Mouse (Mus musculus) heart, postnatal 0 days (tissue): ENCODE data around the gene Zdhhc5. TPM values are rescaled to one million over a fixed set of nuclear protein-coding genes. Genes with fewer than 3 reads are reported as not detected.

Source experiments
- ATAC-seq: fragments of 200-750 bp; cut with Nextera tagmentation; 2 replicates; pipeline ENCODE4 v1.8.0; 2017; ENCODE audit warnings: low read depth, moderate number of reproducible peaks, moderate library complexity; ENCODE audit not compliant: insufficient read depth
- DNase-seq: peaks from one replicate; pipeline ENCODE4 v3.0.0-alpha.2; 2016; ENCODE audit warnings: low spot score
- H3K27ac ChIP-seq: fragments of 300-500 bp; sonication (generic); 2 replicates; pipeline ENCODE4 v1.5.1; 2014; ENCODE audit warnings: low read depth, mild to moderate bottlenecking
- H3K27me3 ChIP-seq: fragments of 300-500 bp; sonication (generic); 2 replicates; pipeline ENCODE4 v1.6.1; 2014; ENCODE audit warnings: low read length, mixed read lengths; ENCODE audit not compliant: control insufficient read depth, insufficient read depth
- H3K36me3 ChIP-seq: fragments of 300-500 bp; sonication (generic); replicated peaks from 2 replicates; pipeline ENCODE4 v1.6.1; 2014; ENCODE audit warnings: low read length, mixed read lengths; ENCODE audit not compliant: control insufficient read depth, insufficient read depth
- H3K4me1 ChIP-seq: fragments of 300-500 bp; sonication (generic); 2 replicates; pipeline ENCODE4 v1.6.1; 2014; ENCODE audit warnings: antibody characterized with exemption; ENCODE audit not compliant: control insufficient read depth, insufficient read depth
- H3K4me2 ChIP-seq: fragments of 300-500 bp; sonication (generic); 2 replicates; pipeline ENCODE4 v1.6.1; 2014; ENCODE audit warnings: low read depth, mild to moderate bottlenecking, low read length, moderate library complexity
- H3K4me3 ChIP-seq: fragments of 300-500 bp; sonication (generic); 2 replicates; pipeline ENCODE4 v1.5.1; 2014; ENCODE audit warnings: low read depth, low read length
- H3K9ac ChIP-seq: fragments of 300-500 bp; sonication (generic); replicated peaks from 2 replicates; pipeline ENCODE4 v1.6.1; 2014; ENCODE audit warnings: low read depth, low read length, mixed read lengths
- H3K9me3 ChIP-seq: fragments of 300-500 bp; sonication (generic); replicated peaks from 2 replicates; pipeline ENCODE4 v1.6.1; 2016; ENCODE audit warnings: low read length; ENCODE audit not compliant: control insufficient read depth
- CTCF ChIP-seq: IDR thresholded peaks from 2 replicates; pipeline ENCODE4 v1.5.1; 2016; ENCODE audit warnings: antibody characterized with exemption, control low read depth, low read depth
- EP300 ChIP-seq: IDR thresholded peaks from 2 replicates; pipeline ENCODE4 v1.6.1; 2016; ENCODE audit warnings: antibody characterized with exemption, low read depth
- WGBS: fragments of 180-500 bp; shearing (Covaris S2); extraction: QIAGEN DNeasy Blood & Tissue Kit; methylation state at CpG from one replicate; pipeline ENCODE4 v1.1.7; 2014; 5-methylcytosine and 5-hydroxymethylcytosine counted together
- polyA plus RNA-seq: library from polyadenylated mRNA; unstranded; fragments of >200 nt; fragmentation: Nextera tagmentation; extraction: Ambion mirVana; gene quantifications from 2 replicates; pipeline ENCODE4 v1.2.1, GENCODE M21; 2015
- total RNA-seq: library from RNA; depleted of rRNA; stranded (reverse); fragments of >200 nt; gene quantifications from 2 replicates; pipeline ENCODE4 v1.2.3, GENCODE M21; 2014; ENCODE audit warnings: low replicate concordance

Zdhhc5 gene
- total and polyA plus RNA-seq, 2 experiments from 2014 or later = 20.5 to 46.5 TPM

GRCm38 (mm10) chr2:84662866-84663265, 52.1 kb downstream of the Zdhhc5 start:
- 35% methylated on average over 2 of the region's 2 CpGs for WGBS
- Histone ChIP-seq H3K9ac (no peak overlapping the region), H3K36me3 (no peaks in the 10 kb centered on the region), H3K27me3 (no peaks in the 10 kb centered on the region), H3K4me2 (no peak overlapping the region), H3K9me3 (no peaks in the 10 kb centered on the region), H3K4me1 (no peaks in the 10 kb centered on the region), H3K4me3 (no peak overlapping the region), H3K27ac (no peak overlapping the region)
- ATAC-seq (no peak), DNase-seq (no peak)
- peak; percentile 44 for TF ChIP-seq CTCF
- no peak for TF ChIP-seq EP300

GRCm38 (mm10) chr2:84660253-84660652, 54.7 kb downstream of the Zdhhc5 start:
- H3K4me2 ChIP-seq = no peak overlapping the region
- TF ChIP-seq EP300 (no peak), CTCF (peak; percentile 76)
- no peak for ATAC-seq
- no peaks in the 10 kb centered on the region for H3K27me3 ChIP-seq
- H3K9me3 ChIP-seq = no peaks in the 10 kb centered on the region
- no peak overlapping the region for H3K9ac ChIP-seq
- H3K4me1 ChIP-seq = no peaks in the 10 kb centered on the region
- no peaks in the 10 kb centered on the region for H3K36me3 ChIP-seq
- peak; percentile 65 for DNase-seq
- no peak overlapping the region for H3K27ac ChIP-seq
- H3K4me3 ChIP-seq = no peak overlapping the region
- 53% methylated on average over 3 of the region's 3 CpGs for WGBS

GRCm38 (mm10) chr2:84658806-84659205, 56.2 kb downstream of the Zdhhc5 start, which contains the start of gene Btbd18:
Btbd18 (plus strand) TSS chr2:84659079.
- DNase-seq (no peak), ATAC-seq (no peak)
- no peaks in the 10 kb centered on the region for H3K9me3 ChIP-seq
- no peaks in the 10 kb centered on the region for H3K4me1 ChIP-seq
- WGBS = 92% methylated on average over 32 of the region's 32 CpGs
- H3K27me3 ChIP-seq = no peaks in the 10 kb centered on the region
- H3K4me2 ChIP-seq = no peak within 1 kb of the TSS
- no peaks in the 10 kb centered on the region for H3K36me3 ChIP-seq
- no peak within 1 kb of the TSS for H3K9ac ChIP-seq
- no peak within 1 kb of the TSS for H3K4me3 ChIP-seq
- no peak within 1 kb of the TSS for H3K27ac ChIP-seq
- no peak for TF ChIP-seq EP300
- TF ChIP-seq CTCF = no peak

GRCm38 (mm10) chr2:84655864-84656263, 59.1 kb downstream of the Zdhhc5 start:
- DNase-seq (no peak), ATAC-seq (no peak)
- no peaks in the 10 kb centered on the region for H3K4me1 ChIP-seq
- TF ChIP-seq EP300 = no peak
- TF ChIP-seq CTCF = no peak
- no peaks in the 10 kb centered on the region for H3K27me3 ChIP-seq
- no peaks in the 10 kb centered on the region for H3K36me3 ChIP-seq
- no peaks in the 10 kb centered on the region for H3K9me3 ChIP-seq
- no peak overlapping the region for H3K4me3 ChIP-seq
- H3K4me2 ChIP-seq = no peak overlapping the region
- 50% methylated on average over 1 of the region's 1 CpGs for WGBS
- H3K27ac ChIP-seq = no peak overlapping the region
- no peak overlapping the region for H3K9ac ChIP-seq

GRCm38 (mm10) chr2:84653354-84653753, 61.6 kb downstream of the Zdhhc5 start:
- Histone ChIP-seq H3K9me3 (no peaks in the 10 kb centered on the region), H3K27me3 (no peaks in the 10 kb centered on the region), H3K36me3 (no peaks in the 10 kb centered on the region), H3K4me3 (no peak overlapping the region), H3K4me1 (no peaks in the 10 kb centered on the region), H3K4me2 (no peak overlapping the region), H3K27ac (no peak overlapping the region), H3K9ac (no peak overlapping the region)
- no peak for TF ChIP-seq EP300
- peak; percentile 24; the same call in 1 of the 2 replicates for TF ChIP-seq CTCF
- DNase-seq = no peak
- no peak for ATAC-seq

- TF ChIP-seq CTCF (no peak), EP300 (0 out of 2 replicates have a peak, but pooled peaks have one; percentile 64)
- Histone ChIP-seq H3K9me3 (no peaks in the 10 kb centered on the region), H3K4me1 (peaks cover 23% of the 10 kb centered on the region), H3K36me3 (no peaks in the 10 kb centered on the region), H3K4me3 (peak within 1 kb of the TSS; percentile 72), H3K27ac (peak within 1 kb of the TSS; percentile 99), H3K4me2 (peak within 1 kb of the TSS; percentile 79), H3K9ac (peak within 1 kb of the TSS; percentile 92), H3K27me3 (no peaks in the 10 kb centered on the region)
- under 1% methylated on average over 15 of the region's 15 CpGs for WGBS
- peak; percentile 98 for ATAC-seq
- DNase-seq = peak; percentile 97
Observed at GRCm38 (mm10) chr2:84650464-84651195, 64.3 kb downstream of the Zdhhc5 start, which contains the start of gene Ctnnd1. Ctnnd1 (minus strand) TSS chr2:84650765.
